Mouse (Mus musculus) embryo, embryonic 11 days (tissue): Measurements from ENCODE around the gene Cald1.

Source experiments
- DNase-seq: peaks from one replicate; pipeline ENCODE4 v3.0.0-alpha.2; 2015

The Cald1 gene

GRCm38 (mm10) chr6:34674416-34674815, 76.1 kb downstream of the Cald1 start:
- DNase-seq: no peak

GRCm38 (mm10) chr6:34674897-34675296, 76.6 kb downstream of the Cald1 start:
- DNase-seq: no peak

- DNase-seq: no peak
Measured at GRCm38 (mm10) chr6:34682126-34682525, 83.8 kb downstream of the Cald1 start.

- peak; percentile 65 for DNase-seq
Measured at GRCm38 (mm10) chr6:34684886-34685285, 86.6 kb downstream of the Cald1 start.

- no peak for DNase-seq
Measured at GRCm38 (mm10) chr6:34688971-34689370, 90.7 kb downstream of the Cald1 start.

GRCm38 (mm10) chr6:34691416-34691815, 93.1 kb downstream of the Cald1 start:
- DNase-seq: no peak

GRCm38 (mm10) chr6:34694096-34694495, 95.8 kb downstream of the Cald1 start:
- no peak for DNase-seq

- DNase-seq: no peak
Measured at GRCm38 (mm10) chr6:34703421-34704120, 105.3 kb downstream of the Cald1 start.

- no peak for DNase-seq
Measured at GRCm38 (mm10) chr6:34707521-34707920, 109.2 kb downstream of the Cald1 start.

GRCm38 (mm10) chr6:34708650-34709265, 110.5 kb downstream of the Cald1 start:
- DNase-seq: peak; percentile 54

GRCm38 (mm10) chr6:34709289-34709688, 111.0 kb downstream of the Cald1 start:
- peak; percentile 86 for DNase-seq

GRCm38 (mm10) chr6:34709946-34710682, 111.8 kb downstream of the Cald1 start:
- DNase-seq: peak; percentile 63

GRCm38 (mm10) chr6:34710848-34711247, 112.5 kb downstream of the Cald1 start:
- peak; percentile 42 for DNase-seq

- DNase-seq: no peak
Measured at GRCm38 (mm10) chr6:34711620-34712019, 113.3 kb downstream of the Cald1 start.

- no peak for DNase-seq
Measured at GRCm38 (mm10) chr6:34713169-34713568, 114.9 kb downstream of the Cald1 start.

- DNase-seq: no peak
Measured at GRCm38 (mm10) chr6:34713777-34714176, 115.5 kb downstream of the Cald1 start.

- DNase-seq: no peak
Measured at GRCm38 (mm10) chr6:34714612-34715011, 116.3 kb downstream of the Cald1 start.

GRCm38 (mm10) chr6:34716206-34716887, 118.0 kb downstream of the Cald1 start:
- no peak for DNase-seq

GRCm38 (mm10) chr6:34716888-34717635, 118.8 kb downstream of the Cald1 start:
- peak; percentile 35 for DNase-seq

GRCm38 (mm10) chr6:34717651-34718050, 119.4 kb downstream of the Cald1 start:
- no peak for DNase-seq

GRCm38 (mm10) chr6:34719141-34719680, 120.9 kb downstream of the Cald1 start:
- DNase-seq: no peak

- no peak for DNase-seq
Measured at GRCm38 (mm10) chr6:34720447-34720846, 122.1 kb downstream of the Cald1 start.
